Comparison of ENCODE assay signal across 9 mouse cellular contexts in the genomic region with DNA sequence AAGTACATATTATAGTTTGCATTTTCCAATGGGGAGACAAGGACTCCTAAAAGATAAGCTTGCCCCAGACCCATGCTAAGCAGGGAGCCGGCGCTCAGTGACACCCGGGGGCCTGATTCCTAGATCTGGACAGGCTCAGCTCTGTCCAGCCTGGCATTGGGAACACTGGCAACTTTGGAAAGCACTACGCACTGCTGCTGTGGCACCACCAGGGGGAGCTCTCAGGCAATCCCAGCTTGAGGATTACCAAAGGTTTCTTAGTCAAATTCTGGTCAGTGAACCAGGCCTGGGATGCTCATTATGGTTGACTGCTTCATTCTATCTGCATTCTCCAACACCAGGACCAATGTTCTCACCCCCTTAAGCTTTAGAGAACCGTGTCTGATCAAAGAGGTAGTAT. TPM values are rescaled to one million over a fixed set of nuclear protein-coding genes. Genes with fewer than 3 reads are reported as not detected.
A peak's percentile ranks its signal among the peaks of the same experiment; 100 is the strongest.
DNase-seq lines count a peak whose midpoint lies in the region; ATAC-seq and TF ChIP-seq lines count a peak whose summit lies in the region.
"Had no signal": no experiment of that assay in that cellular context is flagged by ENCODE, and none has a peak within 500 bp of the region (broad histone marks: within the 10 kb centered on the region; RNA-seq: fewer than 3 reads in every experiment).

No protein-coding gene starts in this region.

- TF ChIP-seq POLR2A in cerebellum, adult 2 months (IDR thresholded peaks at IDR 0.05; ENCODE audit: borderline replicate concordance, insufficient read depth, low read length): no peak
- no peak for TF ChIP-seq POLR2A in olfactory bulb, adult 2 months (IDR thresholded peaks at IDR 0.05; ENCODE audit: insufficient read depth, low read depth, low read length)

- peaks cover 44% of the 10 kb centered on the region for H3K4me1 ChIP-seq in cerebellum, adult 2 months (ENCODE audit: control insufficient read depth, insufficient read depth, low read length)
- peaks cover 17% of the 10 kb centered on the region for H3K4me1 ChIP-seq in limb, embryonic 10.5 days
- H3K4me1 ChIP-seq in olfactory bulb, adult 2 months (ENCODE audit: control insufficient read depth, insufficient read depth, low read length): peaks cover 24% of the 10 kb centered on the region

- ATAC-seq in cerebellum, adult (ENCODE audit: insufficient number of reproducible peaks, low FRiP score, low TSS enrichment): no peak

- DNase-seq in cerebellum, adult 11 months: peak; percentile 76
- DNase-seq in ovary, postnatal 14 days (ENCODE audit: low spot score): peak; percentile 68
- DNase-seq in ovary, postnatal 10 days (ENCODE audit: low spot score): no peak
- peak; percentile 81 to 87 for DNase-seq in cerebellum, adult 2 months
- peak; percentile 60 for DNase-seq in gastrocnemius, postnatal 25 days
- DNase-seq in limb, embryonic 10.5 days (ENCODE audit: low spot score): peak; percentile 85

- H3K36me3 ChIP-seq in limb, embryonic 10.5 days: peaks cover 83% of the 10 kb centered on the region

- no peak overlapping the region for H3K27ac ChIP-seq in cerebellum, adult 2 months (ENCODE audit: insufficient read depth, low read length)
- H3K27ac ChIP-seq in limb, embryonic 10.5 days: no peak overlapping the region
- H3K27ac ChIP-seq in olfactory bulb, adult 2 months (ENCODE audit: insufficient read depth, low read depth, low read length): no peak overlapping the region
- H3K27ac ChIP-seq: neural tube, embryonic 13.5 days had no signal

- no peak overlapping the region for H3K4me3 ChIP-seq in cerebellum, adult 2 months (replicated peaks; ENCODE audit: insufficient read depth, low read depth, low read length)
- no peak overlapping the region for H3K4me3 ChIP-seq in limb, embryonic 10.5 days
- H3K4me3 ChIP-seq in olfactory bulb, adult 2 months (ENCODE audit: insufficient read depth, low read depth, low read length): no peak overlapping the region
- H3K4me3 ChIP-seq: neural tube, embryonic 13.5 days had no signal

- H3K9me3 ChIP-seq in limb, embryonic 10.5 days (replicated peaks): no peaks in the 10 kb centered on the region
- H3K9me3 ChIP-seq: neural tube, embryonic 13.5 days had no signal

- no peaks in the 10 kb centered on the region for H3K27me3 ChIP-seq in cerebellum, adult 2 months (ENCODE audit: control insufficient read depth, insufficient read depth, low read length)
- no peaks in the 10 kb centered on the region for H3K27me3 ChIP-seq in limb, embryonic 10.5 days (ENCODE audit: low read depth, poor library complexity, severe bottlenecking)
- H3K27me3 ChIP-seq: neural tube, embryonic 13.5 days had no signal

- peak; percentile 94 for TF ChIP-seq CTCF in cerebellum, adult 2 months (IDR thresholded peaks at IDR 0.05; ENCODE audit: borderline replicate concordance, insufficient read depth, low read depth, low read length)
- TF ChIP-seq CTCF in olfactory bulb, adult 2 months (IDR thresholded peaks at IDR 0.05; ENCODE audit: insufficient read depth, low read depth, low read length): peak; percentile 64

- WGBS in cerebellum, adult 2 months: 11% methylated on average over 5 of the region's 5 CpGs
- WGBS in limb, embryonic 10.5 days: 35% methylated on average over 5 of the region's 5 CpGs
- WGBS in olfactory bulb, adult 2 months: 25% methylated on average over 5 of the region's 5 CpGs

RNA-seq across cellular contexts. Expression of gene Tbc1d16, which starts 21.7 kb away (rescaled TPM):
- polyA plus RNA-seq in cerebellum, adult 2 months (2012; rRNA removed): 32.5 and 37.8 TPM in 2 replicates
- total RNA-seq in gastrocnemius, postnatal 25 days (2021): 10 to 100 TPM; 16.1 to 20.9 TPM
- 19.6 and 20.2 TPM in 2 replicates for polyA plus RNA-seq in limb, embryonic 10.5 days (2016; fragmentation: Nextera tagmentation; extraction: Ambion mirVana)
- polyA plus RNA-seq in olfactory bulb, adult 2 months (2012; ENCODE audit: insufficient read depth, insufficient read length, low replicate concordance, missing spikeins): not detected in 2 replicates

RNA-seq across cellular contexts. Expression of gene Ccdc40, which starts 21.8 kb away (rescaled TPM):
- polyA plus RNA-seq in cerebellum, adult 2 months (2012; rRNA removed): 1.9 and 2.4 TPM in 2 replicates
- total RNA-seq in gastrocnemius, postnatal 25 days (2021): under 1 TPM in 1 of 2 experiments, not detected in 1; 0.41 TPM
- 9.8 and 12.8 TPM in 2 replicates for polyA plus RNA-seq in limb, embryonic 10.5 days (2016; fragmentation: Nextera tagmentation; extraction: Ambion mirVana)
- polyA plus RNA-seq in olfactory bulb, adult 2 months (2012; ENCODE audit: insufficient read depth, insufficient read length, low replicate concordance, missing spikeins): not detected in 2 replicates
